Mouse (Mus musculus) urinary bladder, postnatal 0 days (tissue): ENCODE data around the gene Zfp653. TPM values are rescaled to one million over a fixed set of nuclear protein-coding genes. Genes with fewer than 3 reads are reported as not detected.

Experiments
- microRNA-seq: library from miRNA; unstranded; fragments of <30 nt; microRNA quantifications from one replicate; pipeline ENCODE4, GENCODE M21; 2016
- polyA plus RNA-seq: library from polyadenylated mRNA; unstranded; fragments of >200 nt; fragmentation: Nextera tagmentation; extraction: Ambion mirVana; gene quantifications from 2 replicates; pipeline ENCODE4 v1.2.1, GENCODE M21; 2015

Gene Zfp653
- polyA plus RNA-seq: 6.1 and 8.0 TPM in 2 replicates

GRCm38 (mm10) chr9:22070791-22071573, at the start of gene Zfp653, which contains the start of gene Gm49318:
Gene Zfp653, minus strand, starts transcription at chr9:22071376.
Gene Gm49318, minus strand, starts transcription at chr9:22071259.

GRCm38 (mm10) chr9:22116740-22117426, 45.7 kb upstream of the Zfp653 start, which contains the start of gene Elof1:
Gene Elof1, minus strand, starts transcription at chr9:22117172.

GRCm38 (mm10) chr9:22098993-22099696, 28.0 kb upstream of the Zfp653 start, which contains the start of gene Cnn1:
Gene Cnn1, plus strand, starts transcription at chr9:22099216.

GRCm38 (mm10) chr9:22085022-22085834, 14.1 kb upstream of the Zfp653 start, which contains the start of gene Ecsit:
Gene Ecsit, minus strand, starts transcription at chr9:22085438.

GRCm38 (mm10) chr9:22051958-22052254, 19.3 kb downstream of the Zfp653 start, which contains the start of gene Elavl3:
Gene Elavl3, minus strand, starts transcription at chr9:22052023.

Small RNAs within 50 kb of the gene (microRNA-seq; reads per million reads assigned to microRNA genes)
- not detected for gene Mir7084

Other genes with a start within 250 kb of the Zfp653 start
- gene Angptl8, start 235.9 kb downstream of the Zfp653 start, polyA plus RNA-seq: 0.44 and 0.45 TPM in 2 replicates
- 22.3 and 25.4 TPM in 2 replicates for gene Dock6, start 218.7 kb downstream of the Zfp653 start, polyA plus RNA-seq
- 25.2 and 33.9 TPM in 2 replicates for gene Rab3d, start 153.2 kb downstream of the Zfp653 start, polyA plus RNA-seq
- gene Ccdc159, start 143.9 kb downstream of the Zfp653 start, polyA plus RNA-seq: 1.6 and 2.0 TPM in 2 replicates
- gene Tmem205, start 143.8 kb downstream of the Zfp653 start, polyA plus RNA-seq: 68.5 and 78.3 TPM in 2 replicates
- 4.0 and 4.3 TPM in 2 replicates for gene Plppr2, start 134.3 kb downstream of the Zfp653 start, polyA plus RNA-seq
- gene Swsap1, start 115.6 kb downstream of the Zfp653 start, polyA plus RNA-seq: 3.4 TPM in 2 replicates
- 2.1 and 2.6 TPM in 2 replicates for gene Epor, start 107.9 kb downstream of the Zfp653 start, polyA plus RNA-seq
- 2.9 and 4.9 TPM in 2 replicates for gene Rgl3, start 81.9 kb downstream of the Zfp653 start, polyA plus RNA-seq
- gene Ccdc151, start 68.7 kb downstream of the Zfp653 start, polyA plus RNA-seq: not detected in 2 replicates
- 47.2 and 48.7 TPM in 2 replicates for gene Prkcsh, start 68.6 kb downstream of the Zfp653 start, polyA plus RNA-seq
- 0.05 TPM in 1 of 2 replicates, not detected in the other for gene Elavl3, start 19.4 kb downstream of the Zfp653 start, polyA plus RNA-seq
- gene Gm49318, start 117 bp downstream of the Zfp653 start, polyA plus RNA-seq: not detected in 2 replicates
- 39.5 and 42.3 TPM in 2 replicates for gene Ecsit, start 14.1 kb upstream of the Zfp653 start, polyA plus RNA-seq
- 4,929 and 6,173 TPM in 2 replicates for gene Cnn1, start 27.8 kb upstream of the Zfp653 start, polyA plus RNA-seq
- 93.8 and 101 TPM in 2 replicates for gene Elof1, start 45.8 kb upstream of the Zfp653 start, polyA plus RNA-seq
- 9.1 and 9.8 TPM in 2 replicates for gene Acp5, start 64.3 kb upstream of the Zfp653 start, polyA plus RNA-seq
- 85.8 and 88.4 TPM in 2 replicates for gene Pigyl, start 85.5 kb upstream of the Zfp653 start, polyA plus RNA-seq
- gene Zfp872, start 116.7 kb upstream of the Zfp653 start, polyA plus RNA-seq: 0.13 and 0.28 TPM in 2 replicates
- gene Zfp809, start 154.3 kb upstream of the Zfp653 start, polyA plus RNA-seq: 27.7 and 30.7 TPM in 2 replicates
- 0.55 and 0.70 TPM in 2 replicates for gene Zfp599, start 188.5 kb upstream of the Zfp653 start, polyA plus RNA-seq
- 7.4 and 7.9 TPM in 2 replicates for gene Zfp810, start 236.3 kb upstream of the Zfp653 start, polyA plus RNA-seq